Comparison of ENCODE assay signal across 13 mouse cellular contexts in genomic region chr11:35941064-35941463, GRCm38 (mm10). TPM values are rescaled to one million over a fixed set of nuclear protein-coding genes. Genes with fewer than 3 reads are reported as not detected.
DNase-seq lines count a peak whose midpoint lies in the region; ATAC-seq and TF ChIP-seq lines count a peak whose summit lies in the region.
"Had no signal": no experiment of that assay in that cellular context is flagged by ENCODE, and none has a peak within 500 bp of the region (broad histone marks: within the 10 kb centered on the region; RNA-seq: fewer than 3 reads in every experiment).

No protein-coding gene starts in this region.

- H3K27me3 ChIP-seq in cerebellum, adult 2 months (ENCODE audit: control insufficient read depth, insufficient read depth, low read length): no peaks in the 10 kb centered on the region
- H3K27me3 ChIP-seq in neural tube, embryonic 13.5 days: no peaks in the 10 kb centered on the region
- H3K27me3 ChIP-seq in forebrain, embryonic 16.5 days (replicated peaks; ENCODE audit: control insufficient read depth, insufficient read depth, low read length): no peaks in the 10 kb centered on the region
- H3K27me3 ChIP-seq in midbrain, postnatal 0 days (ENCODE audit: insufficient read depth, low read length): no peaks in the 10 kb centered on the region
- H3K27me3 ChIP-seq: heart, embryonic 12.5 days; limb, embryonic 15.5 days; megakaryocyte, embryonic 14.5 days had no signal

- no peaks in the 10 kb centered on the region for H3K9me3 ChIP-seq in neural tube, embryonic 13.5 days
- H3K9me3 ChIP-seq in forebrain, embryonic 16.5 days (ENCODE audit: control insufficient read depth, low read length): no peaks in the 10 kb centered on the region
- no peaks in the 10 kb centered on the region for H3K9me3 ChIP-seq in midbrain, postnatal 0 days (ENCODE audit: low read length)
- H3K9me3 ChIP-seq: heart, embryonic 12.5 days; limb, embryonic 15.5 days; megakaryocyte, embryonic 14.5 days had no signal

- no peak for TF ChIP-seq POLR2A in cerebellum, adult 2 months (IDR thresholded peaks at IDR 0.05; ENCODE audit: borderline replicate concordance, insufficient read depth, low read length)

- no peak overlapping the region for H3K4me3 ChIP-seq in cerebellum, adult 2 months (replicated peaks; ENCODE audit: insufficient read depth, low read depth, low read length)
- no peak overlapping the region for H3K4me3 ChIP-seq in neural tube, embryonic 13.5 days
- H3K4me3 ChIP-seq in forebrain, embryonic 16.5 days (replicated peaks; ENCODE audit: low read length): no peak overlapping the region
- no peak overlapping the region for H3K4me3 ChIP-seq in midbrain, postnatal 0 days (ENCODE audit: low read depth, low read length)
- H3K4me3 ChIP-seq: heart, embryonic 12.5 days; limb, embryonic 15.5 days; megakaryocyte, embryonic 14.5 days had no signal

- peak; percentile 26 to 31 for DNase-seq in cerebellum, postnatal 14 days
- DNase-seq in cerebellum, adult 2 months: no peak
- DNase-seq in neural tube, embryonic 10.5 days (ENCODE audit: extremely low spot score, low spot score): no peak
- DNase-seq in midbrain, postnatal 0 days (ENCODE audit: low spot score): no peak
- DNase-seq: cerebellum, adult 11 months; gastrocnemius, postnatal 36 days; lung, embryonic 14.5 days had no signal

- no peak overlapping the region for H3K4me2 ChIP-seq in neural tube, embryonic 13.5 days
- no peak overlapping the region for H3K4me2 ChIP-seq in forebrain, embryonic 16.5 days (ENCODE audit: low read length)
- H3K4me2 ChIP-seq in midbrain, postnatal 0 days (ENCODE audit: low read depth, low read length, poor library complexity, severe bottlenecking): no peak overlapping the region
- H3K4me2 ChIP-seq: heart, embryonic 12.5 days; limb, embryonic 15.5 days; lung, embryonic 14.5 days had no signal

- H3K36me3 ChIP-seq in neural tube, embryonic 13.5 days: no peaks in the 10 kb centered on the region
- H3K36me3 ChIP-seq in forebrain, embryonic 16.5 days (ENCODE audit: control insufficient read depth, insufficient read depth): no peaks in the 10 kb centered on the region
- H3K36me3 ChIP-seq in midbrain, postnatal 0 days (ENCODE audit: insufficient read depth, low read length): no peaks in the 10 kb centered on the region
- H3K36me3 ChIP-seq: heart, embryonic 12.5 days; limb, embryonic 15.5 days had no signal

- no peak overlapping the region for H3K9ac ChIP-seq in neural tube, embryonic 13.5 days
- no peak overlapping the region for H3K9ac ChIP-seq in forebrain, embryonic 16.5 days (replicated peaks; ENCODE audit: low read depth, low read length)
- H3K9ac ChIP-seq in midbrain, postnatal 0 days (replicated peaks; ENCODE audit: low read length, poor library complexity, severe bottlenecking): no peak overlapping the region
- H3K9ac ChIP-seq: heart, embryonic 12.5 days; limb, embryonic 15.5 days; lung, embryonic 14.5 days had no signal

- TF ChIP-seq CTCF in cerebellum, adult 2 months (IDR thresholded peaks at IDR 0.05; ENCODE audit: borderline replicate concordance, insufficient read depth, low read depth, low read length): no peak
- no peak for TF ChIP-seq CTCF in midbrain, postnatal 0 days (IDR thresholded peaks at IDR 0.05)

- 22% methylated on average over 5 of the region's 5 CpGs for WGBS in cerebellum, adult 2 months
- WGBS in neural tube, embryonic 13.5 days: 49% methylated on average over 5 of the region's 5 CpGs
- WGBS in forebrain, embryonic 16.5 days: 29% methylated on average over 5 of the region's 5 CpGs
- 11% methylated on average over 5 of the region's 5 CpGs for WGBS in midbrain, postnatal 0 days

- 0 out of 2 replicates have a peak, but pooled peaks have one; percentile 23 for ATAC-seq in neural tube, embryonic 13.5 days (ENCODE audit: low read depth)
- ATAC-seq in forebrain, embryonic 16.5 days: peak; percentile 64
- ATAC-seq in midbrain, postnatal 0 days (ENCODE audit: low FRiP score): peak; percentile 41; the same call in 1 of the 2 replicates
- no peak for ATAC-seq in erythroid progenitor cell, adult 5-6 weeks (replicated peaks; ENCODE audit: low FRiP score, poor library complexity, severe bottlenecking)

- H3K4me1 ChIP-seq in cerebellum, adult 2 months (ENCODE audit: control insufficient read depth, insufficient read depth, low read length): no peaks in the 10 kb centered on the region
- peaks cover 13% of the 10 kb centered on the region for H3K4me1 ChIP-seq in neural tube, embryonic 13.5 days (replicated peaks)
- peaks cover 13% of the 10 kb centered on the region for H3K4me1 ChIP-seq in forebrain, embryonic 16.5 days (replicated peaks; ENCODE audit: control insufficient read depth, insufficient read depth, low read length)
- H3K4me1 ChIP-seq in midbrain, postnatal 0 days (ENCODE audit: insufficient read depth, low read length): 0 out of 2 replicates have a peak, but pooled peaks cover 4% of the 10 kb centered on the region
- H3K4me1 ChIP-seq: heart, embryonic 12.5 days; megakaryocyte, embryonic 14.5 days had no signal

- no peak overlapping the region for H3K27ac ChIP-seq in cerebellum, adult 2 months (ENCODE audit: insufficient read depth, low read length)
- H3K27ac ChIP-seq in neural tube, embryonic 13.5 days (replicated peaks): no peak overlapping the region
- peak overlapping the region; percentile 31; the same call in 1 of the 2 replicates for H3K27ac ChIP-seq in forebrain, embryonic 16.5 days (ENCODE audit: low read length)
- H3K27ac ChIP-seq in midbrain, postnatal 0 days (ENCODE audit: low read depth, low read length): no peak overlapping the region
- H3K27ac ChIP-seq: limb, embryonic 15.5 days had no signal

RNA-seq across cellular contexts. Expression of gene Wwc1, which starts 39.3 kb away (rescaled TPM):
- polyA plus RNA-seq in cerebellum, adult 2 months (2012; rRNA removed): 26.3 and 28.5 TPM in 2 replicates
- 6.3 TPM in 2 replicates for polyA plus RNA-seq in neural tube, embryonic 13.5 days (2015; fragmentation: Nextera tagmentation; extraction: Ambion mirVana)
- 10.2 and 14.9 TPM in 2 replicates for polyA plus RNA-seq in forebrain, embryonic 16.5 days (2015; fragmentation: Nextera tagmentation; extraction: Ambion mirVana)
- 11.9 and 15.4 TPM in 2 replicates for total RNA-seq in midbrain, postnatal 0 days (2014; rRNA removed)
- 8.0 and 9.2 TPM in 2 replicates for polyA plus RNA-seq in midbrain, postnatal 0 days (2015; fragmentation: Nextera tagmentation; extraction: Ambion mirVana)
- not detected in 2 replicates for total RNA-seq in erythroid progenitor cell, adult 5-6 weeks (2015; ENCODE audit: low replicate concordance)
- not detected in 2 replicates for total RNA-seq in erythroid progenitor cell, adult 5-6 weeks (2017; ENCODE audit: low replicate concordance)

Comparison
In these comparisons a context has a peak if more than half of its experiments do, and no peak if none do; other contexts are left out.
1. DNase-seq: peak in cerebellum, postnatal 14 days (2 of 2); none in cerebellum, adult 2 months (0 of 2), neural tube, embryonic 10.5 days (single experiment) and midbrain, postnatal 0 days (single experiment).